Mouse (Mus musculus) heart, embryonic 12.5 days (tissue): Measurements from ENCODE around the gene Pip4p1. TPM values are rescaled to one million over a fixed set of nuclear protein-coding genes. Genes with fewer than 3 reads are reported as not detected.
A peak's percentile ranks its signal among the peaks of the same experiment; 100 is the strongest.
"Not testable (repeated sequence)": the region's sequence is repeated elsewhere in the genome, so short reads cannot be mapped to it uniquely, and the experiment has no call there.

Experiments
- ATAC-seq: fragments of 200-750 bp; cut with Nextera tagmentation; 2 replicates; pipeline ENCODE4 v1.8.0; 2017; ENCODE audit warnings: moderate TSS enrichment, moderate library complexity; ENCODE audit not compliant: insufficient number of reproducible peaks, low FRiP score
- H3K27ac ChIP-seq: fragments of 300-500 bp; sonication (generic); 2 replicates; pipeline ENCODE4 v1.5.1; 2016; ENCODE audit warnings: mild to moderate bottlenecking, moderate library complexity; ENCODE audit not compliant: poor library complexity, severe bottlenecking
- H3K27me3 ChIP-seq: fragments of 300-500 bp; sonication (generic); replicated peaks from 2 replicates; pipeline ENCODE4 v1.6.1; 2016; ENCODE audit warnings: mild to moderate bottlenecking, moderate library complexity
- H3K36me3 ChIP-seq: fragments of 300-500 bp; sonication (generic); 2 replicates; pipeline ENCODE4 v1.6.1; 2016; ENCODE audit warnings: mild to moderate bottlenecking, moderate library complexity
- H3K4me1 ChIP-seq: fragments of 300-500 bp; sonication (generic); replicated peaks from 2 replicates; pipeline ENCODE4 v1.6.1; 2016; ENCODE audit warnings: mild to moderate bottlenecking
- H3K4me2 ChIP-seq: fragments of 300-500 bp; sonication (generic); 2 replicates; pipeline ENCODE4 v1.6.1; 2016; ENCODE audit warnings: mild to moderate bottlenecking, moderate library complexity
- H3K4me3 ChIP-seq: fragments of 300-500 bp; sonication (generic); 2 replicates; pipeline ENCODE4 v1.5.1; 2016; ENCODE audit warnings: mild to moderate bottlenecking
- H3K9ac ChIP-seq: fragments of 300-500 bp; sonication (generic); 2 replicates; pipeline ENCODE4 v1.6.1; 2016; ENCODE audit warnings: mild to moderate bottlenecking, moderate library complexity
- H3K9me3 ChIP-seq: fragments of 300-500 bp; sonication (generic); replicated peaks from 2 replicates; pipeline ENCODE4 v1.6.1; 2016; ENCODE audit warnings: mild to moderate bottlenecking, moderate library complexity
- WGBS: fragments of 180-500 bp; shearing (Covaris S2); methylation state at CpG from one replicate; pipeline ENCODE4 v1.1.7; 2016; 5-methylcytosine and 5-hydroxymethylcytosine counted together
- polyA plus RNA-seq: library from polyadenylated mRNA; unstranded; fragments of >200 nt; fragmentation: Nextera tagmentation; extraction: Ambion mirVana; gene quantifications from 2 replicates; pipeline ENCODE4 v1.2.1, GENCODE M21; 2016

Gene Pip4p1
- polyA plus RNA-seq, 1 experiment from 2014 or later = 37.3 TPM

DNA sequence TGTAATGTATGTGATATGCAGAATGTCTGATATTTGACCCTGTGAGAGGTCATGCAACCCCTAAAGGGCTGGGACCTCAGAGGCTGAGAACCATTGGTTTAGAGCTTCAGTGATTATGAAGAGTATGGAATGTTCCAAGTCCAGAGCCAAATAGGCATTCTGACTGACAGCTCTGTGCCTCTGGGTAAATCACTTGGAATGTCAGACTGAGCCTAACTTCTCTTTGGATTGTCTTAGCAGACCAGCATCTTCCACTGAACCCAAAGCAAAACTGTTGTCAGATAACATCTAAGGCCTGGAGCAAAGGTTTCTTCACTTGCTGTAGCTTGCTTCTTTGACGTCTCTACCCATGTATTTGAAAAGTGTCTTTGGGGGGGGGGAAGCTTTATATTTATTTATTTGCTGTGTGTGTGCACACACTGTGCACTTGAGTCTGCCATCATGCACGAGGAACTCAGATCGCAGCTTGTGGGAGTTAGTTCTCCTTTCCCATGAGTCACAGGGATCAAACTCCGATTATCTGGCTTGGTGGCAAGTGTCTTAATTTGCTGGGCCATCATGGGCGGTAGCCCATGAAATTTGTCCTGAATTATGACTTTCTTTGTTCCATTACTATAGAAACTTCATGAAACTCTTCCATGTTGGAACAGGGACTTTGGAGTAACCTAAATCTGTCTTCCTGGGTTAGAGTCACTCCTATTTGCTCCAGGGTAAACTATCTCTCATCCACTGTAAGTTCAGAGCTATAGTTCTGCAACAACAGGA, 37.7 kb upstream of the Pip4p1 start:
- no peaks in the 10 kb centered on the region for H3K27me3 ChIP-seq
- H3K36me3 ChIP-seq = no peaks in the 10 kb centered on the region
- no peak for ATAC-seq
- peaks cover 4% of the 10 kb centered on the region for H3K4me1 ChIP-seq
- H3K9ac ChIP-seq = no peak overlapping the region
- H3K4me3 ChIP-seq = no peak overlapping the region
- WGBS = 82% methylated on average over 5 of the region's 5 CpGs
- no peak overlapping the region for H3K4me2 ChIP-seq
- no peaks in the 10 kb centered on the region for H3K9me3 ChIP-seq
- H3K27ac ChIP-seq = no peak overlapping the region

DNA sequence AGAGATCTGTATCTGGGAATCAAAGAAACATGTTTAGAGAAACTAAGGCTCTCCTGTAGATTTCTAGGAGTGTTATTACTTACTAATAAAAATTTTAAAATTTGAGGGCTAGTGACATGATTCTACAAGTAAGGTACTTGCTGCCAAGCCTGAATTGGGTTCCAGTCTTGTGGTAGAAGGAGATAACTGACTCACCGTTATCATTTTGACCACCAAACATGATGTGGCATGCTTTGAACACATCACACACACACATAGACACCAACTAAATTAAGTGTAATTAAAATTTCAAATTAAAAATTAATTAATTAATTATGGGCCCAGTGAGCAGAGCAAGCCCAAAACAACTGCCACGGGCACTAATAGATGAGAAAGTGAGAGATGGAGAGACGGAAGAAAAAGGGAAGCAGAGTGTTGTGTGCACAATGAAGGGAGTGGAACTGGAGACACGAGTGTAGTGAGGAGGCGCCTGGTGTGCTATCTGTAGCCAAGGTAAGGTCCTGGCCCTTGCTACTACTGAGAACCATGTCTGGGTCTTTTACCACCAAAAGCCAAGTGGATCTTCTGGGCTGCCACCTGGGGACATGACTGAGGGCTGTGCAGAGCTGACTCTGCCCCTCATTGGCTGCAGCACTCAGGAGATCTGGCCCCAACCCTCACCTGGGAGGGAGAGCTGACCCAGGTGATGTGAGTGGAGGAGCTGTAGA, 27.8 kb upstream of the Pip4p1 start:
- H3K4me2 ChIP-seq, H3K36me3 ChIP-seq, H3K27ac ChIP-seq, H3K4me3 ChIP-seq, ATAC-seq, H3K4me1 ChIP-seq, H3K9me3 ChIP-seq, H3K9ac ChIP-seq, H3K27me3 ChIP-seq: not testable (repeated sequence)
- 85% methylated on average over 5 of the region's 5 CpGs for WGBS

DNA sequence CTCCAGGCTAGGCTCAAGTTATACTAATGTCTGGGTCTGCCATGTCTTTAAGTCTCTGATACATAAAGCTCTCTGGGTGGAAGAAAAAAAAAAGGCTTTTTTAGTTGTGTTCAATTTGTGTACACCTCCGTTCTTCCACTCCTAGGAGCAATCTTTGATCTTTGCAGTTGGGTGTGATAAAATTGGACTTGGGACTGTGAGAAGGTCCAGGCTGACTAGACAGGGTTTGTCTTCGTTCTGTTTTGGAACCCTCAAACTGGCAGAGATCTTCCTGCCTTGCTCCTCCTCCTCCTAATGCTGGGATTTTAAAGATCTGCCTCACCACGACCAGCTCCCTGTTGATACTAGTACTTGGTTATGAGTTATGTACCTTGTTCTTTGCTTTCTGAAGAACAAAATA, 26.5 kb upstream of the Pip4p1 start:
- not testable (repeated sequence) for H3K4me2 ChIP-seq, H3K9me3 ChIP-seq, H3K27me3 ChIP-seq, H3K9ac ChIP-seq, H3K27ac ChIP-seq, H3K36me3 ChIP-seq, H3K4me3 ChIP-seq, H3K4me1 ChIP-seq, ATAC-seq
- WGBS = 63% methylated on average over 3 of the region's 3 CpGs

DNA sequence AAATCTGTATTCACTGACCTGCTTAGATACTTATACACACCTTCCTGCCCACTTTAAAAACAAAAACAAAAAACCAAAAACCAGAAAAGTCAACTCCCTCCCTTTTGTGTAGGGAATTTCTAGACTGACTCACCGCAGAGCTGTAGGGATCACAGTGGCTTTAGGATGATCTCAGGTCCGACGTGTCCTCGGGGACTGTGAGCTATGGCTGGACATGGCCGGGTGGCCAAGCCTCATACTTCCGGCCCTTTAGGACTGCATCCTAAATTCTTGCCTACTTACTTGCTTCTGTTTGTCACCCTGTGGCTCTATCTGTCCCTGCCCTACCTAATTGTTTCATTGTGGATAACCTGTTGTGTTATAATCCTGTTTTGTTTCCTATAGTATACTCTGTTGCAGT, 26.1 kb upstream of the Pip4p1 start:
- not testable (repeated sequence) for ATAC-seq, H3K36me3 ChIP-seq, H3K27ac ChIP-seq, H3K9ac ChIP-seq, H3K27me3 ChIP-seq, H3K4me1 ChIP-seq, H3K4me3 ChIP-seq, H3K9me3 ChIP-seq
- 80% methylated on average over 6 of the region's 6 CpGs for WGBS
- peak overlapping the region; percentile 64 for H3K4me2 ChIP-seq

DNA sequence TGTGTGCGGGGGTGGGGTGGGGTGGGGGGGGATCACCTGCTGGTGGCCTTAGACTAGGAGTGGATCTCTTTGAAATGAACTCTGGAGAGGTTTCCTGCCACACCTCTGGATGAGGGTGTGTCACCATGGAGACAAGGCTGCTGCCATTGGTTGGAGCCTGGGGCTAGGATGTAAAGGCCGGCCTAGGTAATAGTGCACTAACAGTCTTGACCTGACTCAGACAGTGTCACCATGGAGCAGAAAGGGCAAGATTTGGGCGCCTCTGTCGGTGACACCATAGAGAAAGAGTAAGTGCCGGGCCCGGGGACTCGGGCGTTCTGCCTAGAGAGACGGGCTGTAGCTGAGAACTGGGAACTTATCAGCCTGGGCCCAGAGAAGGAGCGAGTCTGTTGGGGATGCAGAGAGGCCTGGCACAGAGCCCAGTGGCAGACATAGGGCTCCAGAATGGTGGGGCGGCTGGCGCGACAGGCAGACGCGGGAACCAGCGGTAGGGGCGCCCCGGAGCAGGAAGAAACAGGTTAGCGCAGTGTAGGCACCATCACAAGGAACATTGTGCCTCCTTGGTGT, 25.4 kb upstream of the Pip4p1 start, which contains the start of gene Pnp2:
Gene Pnp2 (plus strand): TSS at position 51 of the 567 bp plus-strand sequence.
- H3K4me3 ChIP-seq = peak within 1 kb of the TSS; percentile 33
- 5% methylated on average over 19 of the region's 19 CpGs for WGBS
- ATAC-seq = peak; percentile 86

DNA sequence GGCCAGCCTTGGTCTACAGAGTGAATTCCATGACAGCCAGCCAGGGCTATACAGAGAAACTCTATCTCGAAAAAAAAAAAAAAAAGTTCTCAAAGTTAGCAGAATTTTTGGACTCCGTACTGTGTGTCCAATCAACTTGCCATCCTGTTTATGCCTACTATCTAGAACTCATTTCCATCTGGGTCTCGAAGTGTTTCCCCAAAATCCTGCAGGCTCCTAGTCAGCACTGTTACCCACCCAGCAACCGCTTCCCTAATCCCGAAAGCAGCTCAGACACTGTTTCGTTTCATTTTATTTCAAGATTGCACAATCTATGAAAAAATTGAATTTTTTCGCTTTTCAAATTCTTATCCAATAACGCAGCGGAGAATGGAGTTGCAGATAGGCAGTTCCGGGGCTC, 24.8 kb upstream of the Pip4p1 start:
- ATAC-seq = no peak
- Histone ChIP-seq H3K9me3 (no peaks in the 10 kb centered on the region), H3K36me3 (peaks cover 9% of the 10 kb centered on the region), H3K4me3 (no peak overlapping the region), H3K4me1 (peaks cover 4% of the 10 kb centered on the region; the same call in 1 of the 2 replicates), H3K4me2 (peak overlapping the region; percentile 64; the same call in 1 of the 2 replicates), H3K27me3 (no peaks in the 10 kb centered on the region), H3K9ac (no peak overlapping the region), H3K27ac (no peak overlapping the region)
- WGBS = 80% methylated on average over 10 of the region's 10 CpGs

More for the DNA sequence above, 25.4 kb upstream of the Pip4p1 start, which contains the start of gene Pnp2:
- Histone ChIP-seq H3K9ac (peak within 1 kb of the TSS; percentile 39; the same call in 1 of the 2 replicates), H3K4me2 (peak within 1 kb of the TSS; percentile 64), H3K27ac (0 out of 2 replicates have a peak within 1 kb of the TSS, but pooled peaks have one; percentile 21)
- not testable (repeated sequence) for H3K36me3 ChIP-seq, H3K4me1 ChIP-seq, H3K9me3 ChIP-seq, H3K27me3 ChIP-seq

DNA sequence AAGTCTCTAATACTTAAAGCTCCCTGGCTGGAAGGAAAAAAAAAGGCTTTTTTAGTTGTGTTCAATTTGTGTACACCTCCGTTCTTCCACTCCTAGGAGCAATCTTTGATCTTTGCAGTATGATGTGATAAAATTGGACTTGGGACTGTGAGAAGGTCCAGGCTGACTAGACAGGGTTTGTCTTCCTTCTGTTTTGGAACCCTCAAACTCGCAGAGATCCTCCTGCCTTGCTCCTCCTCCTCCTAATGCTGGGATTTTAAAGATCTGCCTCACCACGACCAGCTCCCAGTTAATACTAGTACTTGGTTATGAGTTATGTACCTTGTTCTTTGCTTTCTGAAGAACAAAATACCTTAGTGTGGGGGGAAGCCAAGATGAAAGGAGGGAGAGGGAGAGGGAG, 14.9 kb upstream of the Pip4p1 start:
- not testable (repeated sequence) for H3K27me3 ChIP-seq, ATAC-seq, H3K4me1 ChIP-seq, H3K36me3 ChIP-seq, H3K27ac ChIP-seq, H3K9me3 ChIP-seq
- 32% methylated on average over 3 of the region's 3 CpGs for WGBS
- Histone ChIP-seq H3K4me2 (peak overlapping the region; percentile 81), H3K4me3 (peak overlapping the region; percentile 49), H3K9ac (peak overlapping the region; percentile 69)

DNA sequence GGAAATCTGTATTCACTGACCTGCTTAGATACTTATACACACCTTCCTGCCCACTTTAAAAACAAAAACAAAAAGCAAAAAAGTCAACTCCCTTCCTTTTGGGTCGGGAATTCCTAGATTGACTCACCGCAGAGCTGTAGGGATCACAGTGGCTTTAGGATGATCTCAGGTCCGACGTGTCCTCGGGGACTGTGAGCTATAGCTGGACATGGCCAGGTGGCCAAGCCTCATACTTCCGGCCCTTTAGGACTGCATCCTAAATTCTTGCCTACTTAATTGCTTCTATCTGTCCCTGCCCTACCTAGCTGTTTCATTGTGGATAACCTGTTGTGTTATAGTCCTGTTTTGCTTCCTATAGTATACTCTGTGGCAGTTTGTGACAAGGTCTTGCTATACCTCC, 14.4 kb upstream of the Pip4p1 start:
- H3K4me3 ChIP-seq = peak overlapping the region; percentile 49
- not testable (repeated sequence) for H3K9me3 ChIP-seq, H3K36me3 ChIP-seq, ATAC-seq, H3K27me3 ChIP-seq, H3K4me1 ChIP-seq
- H3K27ac ChIP-seq = peak overlapping the region; percentile 94
- 12% methylated on average over 6 of the region's 6 CpGs for WGBS
- H3K4me2 ChIP-seq = peak overlapping the region; percentile 81
- peak overlapping the region; percentile 69 for H3K9ac ChIP-seq

DNA sequence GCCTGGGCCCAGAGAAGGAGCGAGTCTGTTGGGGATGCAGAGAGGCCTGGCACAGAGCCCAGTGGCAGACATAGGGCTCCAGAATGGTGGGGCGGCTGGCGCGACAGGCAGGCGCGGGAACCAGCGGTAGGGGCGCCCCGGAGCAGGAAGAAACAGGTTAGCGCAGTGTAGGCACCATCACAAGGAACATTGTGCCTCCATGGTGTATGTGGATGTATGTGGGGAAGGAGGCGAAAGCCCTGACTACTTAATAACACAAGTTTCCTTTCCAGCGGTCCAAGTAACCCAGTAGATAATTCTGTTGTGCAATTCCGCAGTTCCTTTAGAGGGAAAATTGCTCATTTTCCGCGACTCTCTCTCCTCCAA, 14.0 kb upstream of the Pip4p1 start:
- Histone ChIP-seq H3K4me2 (peak overlapping the region; percentile 81), H3K27ac (peak overlapping the region; percentile 94), H3K9ac (peak overlapping the region; percentile 69), H3K4me3 (peak overlapping the region; percentile 49)
- H3K4me1 ChIP-seq, H3K9me3 ChIP-seq, H3K27me3 ChIP-seq, H3K36me3 ChIP-seq: not testable (repeated sequence)
- peak; percentile 94 for ATAC-seq
- 1% methylated on average over 15 of the region's 15 CpGs for WGBS

DNA sequence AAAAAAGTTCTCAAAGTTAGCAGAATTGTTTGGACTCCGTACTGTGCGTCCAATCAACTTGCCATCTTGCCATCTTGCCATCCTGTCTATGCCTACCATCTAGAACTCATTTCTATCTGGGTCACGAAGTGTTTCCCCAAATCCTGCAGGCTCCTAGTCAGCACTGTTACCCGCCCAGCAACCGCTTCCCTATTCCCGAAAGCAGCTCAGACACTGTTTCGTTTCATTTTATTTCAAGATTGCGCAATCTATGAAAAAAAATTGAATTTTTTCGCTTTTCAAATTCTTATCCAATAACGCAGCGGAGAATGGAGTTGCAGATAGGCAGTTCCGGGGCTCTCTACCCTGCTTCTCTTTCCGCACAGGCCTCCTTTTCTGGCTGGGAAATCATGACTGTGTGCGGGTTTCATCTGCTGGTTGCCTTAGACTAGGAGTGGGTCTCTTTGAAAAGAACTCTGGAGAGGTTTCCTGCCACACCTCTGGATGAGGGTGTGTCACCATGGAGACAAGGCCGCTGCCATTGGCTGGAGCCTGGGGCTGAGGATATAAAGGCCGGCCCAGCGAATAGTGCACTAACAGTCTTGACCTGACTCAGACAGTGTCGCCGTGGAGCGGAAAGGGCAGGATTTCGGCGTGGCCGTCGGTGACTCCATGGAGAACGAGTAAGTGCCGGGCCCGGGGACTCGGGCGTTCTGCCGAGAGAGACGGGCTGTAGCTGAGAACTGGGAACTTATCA, 13.4 kb upstream of the Pip4p1 start, which contains the start of gene Gm49342:
Gene Gm49342 (plus strand): TSS at position 586 of the 736 bp plus-strand sequence.
- peaks cover 4% of the 10 kb centered on the region; the same call in 1 of the 2 replicates for H3K36me3 ChIP-seq
- ATAC-seq = peak; percentile 98
- peak within 1 kb of the TSS; percentile 69 for H3K9ac ChIP-seq
- 16% methylated on average over 31 of the region's 31 CpGs for WGBS
- H3K4me3 ChIP-seq = peak within 1 kb of the TSS; percentile 49
- H3K27ac ChIP-seq = peak within 1 kb of the TSS; percentile 94
- H3K4me2 ChIP-seq = peak within 1 kb of the TSS; percentile 81
- H3K4me1 ChIP-seq = peaks cover 9% of the 10 kb centered on the region
- no peaks in the 10 kb centered on the region for H3K9me3 ChIP-seq
- H3K27me3 ChIP-seq = no peaks in the 10 kb centered on the region

DNA sequence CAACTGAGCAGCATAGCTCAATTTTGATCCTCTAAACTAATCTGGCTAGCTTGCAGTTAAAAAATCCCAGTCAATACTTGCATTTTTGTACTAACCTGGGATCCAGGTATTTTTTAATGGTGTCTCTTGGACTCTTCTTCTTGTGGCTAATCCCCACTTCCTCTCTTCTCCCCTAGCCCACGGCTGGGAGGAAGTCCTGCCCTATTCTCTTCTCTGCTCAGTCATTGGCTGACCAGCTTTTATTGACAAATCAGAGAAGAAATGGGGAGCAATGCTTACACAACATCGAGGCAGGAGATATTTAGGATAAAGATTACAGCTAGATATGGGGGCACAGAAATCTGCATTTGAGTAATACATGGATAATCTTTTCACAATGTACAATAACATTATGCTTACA, 8.3 kb upstream of the Pip4p1 start:
- H3K9me3 ChIP-seq = no peaks in the 10 kb centered on the region
- no peak overlapping the region for H3K9ac ChIP-seq
- H3K36me3 ChIP-seq = no peaks in the 10 kb centered on the region
- H3K27me3 ChIP-seq = no peaks in the 10 kb centered on the region
- 0 out of 2 replicates have a peak, but pooled peaks cover 2% of the 10 kb centered on the region for H3K4me1 ChIP-seq
- H3K4me2 ChIP-seq = no peak overlapping the region
- no peak for ATAC-seq
- H3K27ac ChIP-seq = no peak overlapping the region
- no peak overlapping the region for H3K4me3 ChIP-seq
- 36% methylated on average over 2 of the region's 2 CpGs for WGBS
